Mouse (Mus musculus): ENCODE measurements at regions not wholly inside any gene's neighbourhood (a gene's known extent, or its start where the extent isn't known, plus 50 kb on each side); places are given as distances from the start of the nearest gene placed in this dataset.
A peak's percentile ranks its signal among the peaks of the same experiment; 100 is the strongest.

- Histone ChIP-seq H3K4me1 (ENCODE audit: control insufficient read depth, insufficient read depth, insufficient read length, low read length) (no peaks in the 10 kb centered on the region), H3K27me3 (ENCODE audit: control insufficient read depth, insufficient read depth, low read length) (no peaks in the 10 kb centered on the region), H3K36me3 (ENCODE audit: control insufficient read depth, insufficient read depth, low read length) (no peaks in the 10 kb centered on the region), H3K4me3 (ENCODE audit: low read depth, low read length) (no peak overlapping the region), H3K27ac (ENCODE audit: insufficient read depth, low read depth, low read length) (no peak overlapping the region)
- WGBS, result 83% methylated on average over 3 of the region's 3 CpGs
- no peak for TF ChIP-seq POLR2A (IDR thresholded peaks at IDR 0.05; ENCODE audit: low read depth, low read length)
- TF ChIP-seq CTCF (IDR thresholded peaks at IDR 0.05; ENCODE audit: extremely low read depth, insufficient read length, insufficient replicate concordance, low read depth, low read length), result no peak
These were observed 103.0 kb upstream of the Ttc29 start for GRCm38 (mm10) chr8:78110003-78110649.

DNA sequence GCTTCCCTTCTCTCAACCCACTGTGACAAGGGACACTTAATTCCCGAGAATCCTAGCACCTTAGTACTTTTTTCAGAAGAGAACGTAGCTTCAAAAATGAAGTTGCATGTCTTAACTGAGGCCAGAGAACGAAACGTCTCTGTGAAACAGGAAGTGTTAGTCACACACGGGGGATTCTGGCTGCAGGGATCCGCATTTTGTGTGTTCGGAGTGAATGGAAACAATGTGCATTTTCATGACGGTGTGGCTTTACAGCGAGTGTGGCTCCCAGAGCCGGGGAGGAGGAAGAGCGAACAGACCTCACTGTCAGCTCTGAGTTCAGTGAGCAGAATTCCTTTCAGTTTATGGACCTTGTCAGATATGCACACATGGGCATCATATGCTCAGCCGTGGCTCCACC, 100.0 kb upstream of the Ttc29 start:
- Histone ChIP-seq H3K4me3 (ENCODE audit: low read depth, low read length) (no peak overlapping the region), H3K27me3 (ENCODE audit: control insufficient read depth, insufficient read depth, low read length) (no peaks in the 10 kb centered on the region), H3K4me1 (ENCODE audit: control insufficient read depth, insufficient read depth, insufficient read length, low read length) (no peaks in the 10 kb centered on the region), H3K27ac (ENCODE audit: insufficient read depth, low read depth, low read length) (no peak overlapping the region), H3K36me3 (ENCODE audit: control insufficient read depth, insufficient read depth, low read length) (no peaks in the 10 kb centered on the region)
- no peak for TF ChIP-seq POLR2A (IDR thresholded peaks at IDR 0.05; ENCODE audit: low read depth, low read length)
- TF ChIP-seq CTCF (IDR thresholded peaks at IDR 0.05; ENCODE audit: extremely low read depth, insufficient read length, insufficient replicate concordance, low read depth, low read length), result no peak
- WGBS, result 46% methylated on average over 12 of the region's 12 CpGs

DNA sequence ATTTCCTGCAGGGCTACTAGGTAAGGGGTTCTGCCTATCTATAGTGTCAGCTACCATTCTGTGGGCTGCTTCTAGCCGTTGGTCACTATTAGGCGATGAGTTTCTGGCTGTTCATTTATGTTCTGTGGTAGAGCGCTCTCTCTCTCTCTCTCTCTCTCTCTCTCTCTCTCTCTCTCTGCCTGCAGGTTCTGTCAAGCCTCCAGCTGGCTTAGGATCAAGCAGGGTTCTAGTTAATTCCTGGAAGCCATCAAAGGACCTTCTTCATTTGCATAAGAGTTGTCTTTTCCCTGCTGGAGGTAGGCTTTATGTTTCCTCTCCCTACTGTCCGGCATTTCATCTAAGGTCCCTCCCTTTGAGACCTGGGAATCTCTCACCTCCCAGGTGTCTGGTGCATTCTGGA, 98.6 kb upstream of the Ttc29 start:
- Histone ChIP-seq H3K27me3 (ENCODE audit: control insufficient read depth, insufficient read depth, low read length) (no peaks in the 10 kb centered on the region), H3K27ac (ENCODE audit: insufficient read depth, low read depth, low read length) (no peak overlapping the region), H3K36me3 (ENCODE audit: control insufficient read depth, insufficient read depth, low read length) (no peaks in the 10 kb centered on the region), H3K4me1 (ENCODE audit: control insufficient read depth, insufficient read depth, insufficient read length, low read length) (no peaks in the 10 kb centered on the region), H3K4me3 (ENCODE audit: low read depth, low read length) (no peak overlapping the region)
- WGBS, result 47% methylated on average over 4 of the region's 4 CpGs
- TF ChIP-seq CTCF (IDR thresholded peaks at IDR 0.05; ENCODE audit: extremely low read depth, insufficient read length, insufficient replicate concordance, low read depth, low read length), result no peak
- no peak for TF ChIP-seq POLR2A (IDR thresholded peaks at IDR 0.05; ENCODE audit: low read depth, low read length)

GRCm38 (mm10) chr8:78117191-78117590, 95.9 kb upstream of the Ttc29 start:
- no peaks in the 10 kb centered on the region for H3K27me3 ChIP-seq (ENCODE audit: control insufficient read depth, insufficient read depth, low read length)
- TF ChIP-seq POLR2A (IDR thresholded peaks at IDR 0.05; ENCODE audit: low read depth, low read length) (no peak), CTCF (IDR thresholded peaks at IDR 0.05; ENCODE audit: extremely low read depth, insufficient read length, insufficient replicate concordance, low read depth, low read length) (no peak)
- H3K4me3 ChIP-seq (ENCODE audit: low read depth, low read length), result no peak overlapping the region
- no peak overlapping the region for H3K27ac ChIP-seq (ENCODE audit: insufficient read depth, low read depth, low read length)
- H3K4me1 ChIP-seq (ENCODE audit: control insufficient read depth, insufficient read depth, insufficient read length, low read length), result no peaks in the 10 kb centered on the region
- H3K36me3 ChIP-seq (ENCODE audit: control insufficient read depth, insufficient read depth, low read length), result no peaks in the 10 kb centered on the region

GRCm38 (mm10) chr8:78118493-78118892, 94.6 kb upstream of the Ttc29 start:
- no peaks in the 10 kb centered on the region for H3K4me1 ChIP-seq (ENCODE audit: control insufficient read depth, insufficient read depth, insufficient read length, low read length)
- no peak overlapping the region for H3K27ac ChIP-seq (ENCODE audit: insufficient read depth, low read depth, low read length)
- TF ChIP-seq CTCF (IDR thresholded peaks at IDR 0.05; ENCODE audit: extremely low read depth, insufficient read length, insufficient replicate concordance, low read depth, low read length), result no peak
- no peaks in the 10 kb centered on the region for H3K27me3 ChIP-seq (ENCODE audit: control insufficient read depth, insufficient read depth, low read length)
- H3K4me3 ChIP-seq (ENCODE audit: low read depth, low read length), result no peak overlapping the region
- WGBS, result 57% methylated on average over 9 of the region's 9 CpGs
- H3K36me3 ChIP-seq (ENCODE audit: control insufficient read depth, insufficient read depth, low read length), result no peaks in the 10 kb centered on the region

DNA sequence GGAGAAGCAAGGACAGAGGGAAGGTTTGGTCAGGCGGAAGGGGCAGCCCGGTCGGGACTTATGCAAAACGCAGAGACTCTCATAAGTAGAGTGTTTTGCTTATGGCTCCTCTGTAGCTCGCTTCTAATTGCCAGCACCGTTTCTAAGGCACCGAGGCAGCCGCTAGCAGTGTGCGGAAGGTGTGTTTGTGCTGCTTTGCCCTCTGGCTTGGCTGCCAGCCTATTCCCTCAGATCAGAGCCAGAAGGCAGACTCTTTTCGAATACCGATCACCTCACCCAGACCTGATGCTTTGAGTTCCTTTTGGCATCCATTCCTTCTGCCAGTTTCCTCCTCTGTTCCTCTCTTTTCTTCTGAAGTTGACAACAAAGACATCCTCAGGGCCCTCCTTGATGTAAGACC, 93.4 kb upstream of the Ttc29 start:
- H3K4me1 ChIP-seq (ENCODE audit: control insufficient read depth, insufficient read depth, insufficient read length, low read length), result no peaks in the 10 kb centered on the region
- no peak overlapping the region for H3K27ac ChIP-seq (ENCODE audit: insufficient read depth, low read depth, low read length)
- no peaks in the 10 kb centered on the region for H3K27me3 ChIP-seq (ENCODE audit: control insufficient read depth, insufficient read depth, low read length)
- H3K4me3 ChIP-seq (ENCODE audit: low read depth, low read length), result no peak overlapping the region
- TF ChIP-seq POLR2A (IDR thresholded peaks at IDR 0.05; ENCODE audit: low read depth, low read length) (no peak), CTCF (IDR thresholded peaks at IDR 0.05; ENCODE audit: extremely low read depth, insufficient read length, insufficient replicate concordance, low read depth, low read length) (no peak)
- 66% methylated on average over 11 of the region's 11 CpGs for WGBS
- H3K36me3 ChIP-seq (ENCODE audit: control insufficient read depth, insufficient read depth, low read length), result no peaks in the 10 kb centered on the region

- H3K4me1 ChIP-seq (ENCODE audit: control insufficient read depth, insufficient read depth, insufficient read length, low read length), result no peaks in the 10 kb centered on the region
- H3K27me3 ChIP-seq (ENCODE audit: control insufficient read depth, insufficient read depth, low read length), result no peaks in the 10 kb centered on the region
- TF ChIP-seq POLR2A (IDR thresholded peaks at IDR 0.05; ENCODE audit: low read depth, low read length), result no peak
- peak; percentile 57; the same call in 1 of the 2 replicates for TF ChIP-seq CTCF (IDR thresholded peaks at IDR 0.05; ENCODE audit: extremely low read depth, insufficient read length, insufficient replicate concordance, low read depth, low read length)
- H3K4me3 ChIP-seq (ENCODE audit: low read depth, low read length), result no peak overlapping the region
- WGBS, result 39% methylated on average over 5 of the region's 5 CpGs
- no peaks in the 10 kb centered on the region for H3K36me3 ChIP-seq (ENCODE audit: control insufficient read depth, insufficient read depth, low read length)
- H3K27ac ChIP-seq (ENCODE audit: insufficient read depth, low read depth, low read length), result no peak overlapping the region
These were observed 88.8 kb upstream of the Ttc29 start for GRCm38 (mm10) chr8:78124248-78124647.

Measured in small intestine, adult 2 months (tissue).